Mouse (Mus musculus): ENCODE measurements around the gene Rps13.

Gene Rps13

DNA sequence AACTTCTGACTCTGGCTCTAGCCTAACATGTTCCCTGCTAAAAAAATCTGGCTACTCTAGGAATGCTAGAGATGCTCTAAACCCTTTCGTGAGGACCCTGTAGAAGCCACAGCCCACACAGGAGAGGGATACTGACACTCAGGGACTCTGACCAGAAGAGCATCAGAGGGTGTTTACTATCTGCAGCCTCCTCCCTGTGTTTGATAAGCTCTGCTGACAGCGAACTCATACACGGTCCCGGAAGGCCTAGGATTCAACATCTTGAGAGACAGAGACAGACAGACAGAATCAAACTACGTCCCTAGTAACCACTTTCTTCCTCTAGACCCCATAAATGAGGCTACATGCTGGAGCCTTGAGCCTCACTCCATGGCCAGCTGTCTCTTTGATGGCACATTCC, 46.0 kb downstream of the Rps13 start:
- peaks cover 93% of the 10 kb centered on the region for H3K4me1 ChIP-seq (replicated peaks; ENCODE audit: low read depth, low read length)
- TF ChIP-seq CTCF (conservative IDR thresholded peaks at IDR 0.05; ENCODE audit: low read length), result no peak
- TF ChIP-seq POU5F1 (IDR thresholded peaks at IDR 0.05; ENCODE audit: borderline replicate concordance, low read length), result no peak
- TF ChIP-seq NANOG (IDR thresholded peaks at IDR 0.05; ENCODE audit: borderline replicate concordance, low read length), result no peak
- no peaks in the 10 kb centered on the region for H3K27me3 ChIP-seq (ENCODE audit: insufficient read depth, low read length)
- no peaks in the 10 kb centered on the region for H3K9me3 ChIP-seq (ENCODE audit: low read length)
- peak overlapping the region; percentile 58 for H3K4me3 ChIP-seq (replicated peaks; ENCODE audit: low read length)
- H3K36me3 ChIP-seq (ENCODE audit: insufficient read depth, low read length), result no peaks in the 10 kb centered on the region

GRCm38 (mm10) chr7:116286611-116287355, 47.2 kb downstream of the Rps13 start:
- Histone ChIP-seq H3K36me3 (ENCODE audit: insufficient read depth, low read length) (peaks cover under 1% of the 10 kb centered on the region; the same call in 1 of the 2 replicates), H3K27me3 (ENCODE audit: insufficient read depth, low read length) (no peaks in the 10 kb centered on the region), H3K9me3 (ENCODE audit: low read length) (no peaks in the 10 kb centered on the region), H3K4me3 (replicated peaks; ENCODE audit: low read length) (peak overlapping the region; percentile 58), H3K4me1 (replicated peaks; ENCODE audit: low read depth, low read length) (peaks cover 92% of the 10 kb centered on the region)
- TF ChIP-seq NANOG (IDR thresholded peaks at IDR 0.05; ENCODE audit: borderline replicate concordance, low read length) (peak; percentile 55; the same call in 1 of the 2 replicates), CTCF (conservative IDR thresholded peaks at IDR 0.05; ENCODE audit: low read length) (no peak)

GRCm38 (mm10) chr7:116286173-116286572, 47.8 kb downstream of the Rps13 start:
- Histone ChIP-seq H3K9me3 (ENCODE audit: low read length) (no peaks in the 10 kb centered on the region), H3K36me3 (ENCODE audit: insufficient read depth, low read length) (peaks cover 5% of the 10 kb centered on the region), H3K4me1 (replicated peaks; ENCODE audit: low read depth, low read length) (peaks cover 97% of the 10 kb centered on the region)

DNA sequence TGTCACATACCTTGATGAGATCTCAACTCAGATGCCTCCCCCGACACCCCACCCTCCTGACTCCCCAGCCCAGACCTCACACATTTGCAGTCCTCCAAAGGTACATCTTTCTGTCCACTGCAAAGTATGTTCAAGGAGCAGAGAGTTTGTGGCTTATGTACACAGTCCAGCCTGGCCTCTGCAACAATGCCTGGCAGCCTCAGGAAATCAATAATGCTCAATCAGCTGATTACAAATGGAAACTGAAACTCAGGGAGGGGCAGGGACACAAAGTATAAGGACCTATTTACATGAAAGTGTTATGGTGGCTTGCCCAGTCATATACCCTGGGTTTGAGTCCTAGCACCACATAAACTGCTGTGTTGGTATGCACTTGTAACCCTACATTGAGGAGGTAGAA, 48.8 kb downstream of the Rps13 start:
- no peaks in the 10 kb centered on the region for H3K9me3 ChIP-seq (ENCODE audit: low read length)
- H3K36me3 ChIP-seq (ENCODE audit: insufficient read depth, low read length), result peaks cover 9% of the 10 kb centered on the region
- no peaks in the 10 kb centered on the region for H3K27me3 ChIP-seq (ENCODE audit: insufficient read depth, low read length)
- TF ChIP-seq NANOG (IDR thresholded peaks at IDR 0.05; ENCODE audit: borderline replicate concordance, low read length), result no peak
- TF ChIP-seq CTCF (conservative IDR thresholded peaks at IDR 0.05; ENCODE audit: low read length), result no peak
- TF ChIP-seq POU5F1 (IDR thresholded peaks at IDR 0.05; ENCODE audit: borderline replicate concordance, low read length), result no peak
- H3K4me1 ChIP-seq (replicated peaks; ENCODE audit: low read depth, low read length), result peaks cover 97% of the 10 kb centered on the region
- H3K4me3 ChIP-seq (replicated peaks; ENCODE audit: low read length), result no peak overlapping the region

More at GRCm38 (mm10) chr7:116286173-116286572, 47.8 kb downstream of the Rps13 start:
- TF ChIP-seq NANOG (IDR thresholded peaks at IDR 0.05; ENCODE audit: borderline replicate concordance, low read length), result no peak
- no peaks in the 10 kb centered on the region for H3K27me3 ChIP-seq (ENCODE audit: insufficient read depth, low read length)
- H3K4me3 ChIP-seq (replicated peaks; ENCODE audit: low read length), result peak overlapping the region; percentile 58

- no peak overlapping the region for H3K4me3 ChIP-seq (replicated peaks; ENCODE audit: low read length)
- no peak for TF ChIP-seq CTCF (conservative IDR thresholded peaks at IDR 0.05; ENCODE audit: low read length)
- TF ChIP-seq POU5F1 (IDR thresholded peaks at IDR 0.05; ENCODE audit: borderline replicate concordance, low read length), result no peak
- TF ChIP-seq NANOG (IDR thresholded peaks at IDR 0.05; ENCODE audit: borderline replicate concordance, low read length), result no peak
- peaks cover 9% of the 10 kb centered on the region for H3K36me3 ChIP-seq (ENCODE audit: insufficient read depth, low read length)
- no peaks in the 10 kb centered on the region for H3K27me3 ChIP-seq (ENCODE audit: insufficient read depth, low read length)
- H3K9me3 ChIP-seq (ENCODE audit: low read length), result no peaks in the 10 kb centered on the region
- H3K4me1 ChIP-seq (replicated peaks; ENCODE audit: low read depth, low read length), result peaks cover 91% of the 10 kb centered on the region
Observed at GRCm38 (mm10) chr7:116282755-116283154, 51.2 kb downstream of the Rps13 start.

All from E14TG2a.4 (cell line).